Mouse (Mus musculus): ENCODE measurements around the gene Tfip11. TPM values are rescaled to one million over a fixed set of nuclear protein-coding genes. Genes with fewer than 3 reads are reported as not detected.

The Tfip11 gene
- total and polyA plus RNA-seq, 3 experiments = 8.8 to 28.6 (median 23.8) TPM

DNA sequence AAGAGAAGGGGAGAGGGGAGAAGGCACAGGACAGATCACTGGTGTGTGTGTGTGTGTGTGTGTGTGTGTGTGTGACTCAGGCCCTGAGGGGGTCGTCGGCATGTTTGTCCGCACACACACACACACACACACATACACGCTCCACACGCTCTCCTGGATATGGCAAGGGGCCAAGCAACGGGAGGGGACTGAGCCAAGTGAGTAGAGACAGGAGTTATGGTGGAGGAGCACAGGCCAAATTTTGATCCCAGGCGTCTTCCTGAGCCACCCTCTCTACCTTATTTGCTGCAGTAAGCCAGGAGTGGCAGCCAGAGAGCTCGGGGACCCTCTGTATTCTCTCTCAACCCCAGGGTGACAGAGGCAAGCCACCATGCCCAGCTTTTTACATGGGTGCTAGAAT, 36.9 kb upstream of the Tfip11 start:
- Histone ChIP-seq H3K79me2 (replicated peaks; ENCODE audit: control insufficient read depth, extremely low read depth, insufficient read depth, poor library complexity, severe bottlenecking) (no peaks in the 10 kb centered on the region), H3K4me1 (ENCODE audit: control insufficient read depth in 1 of 2, insufficient read depth in 2 of 2) (peaks cover 21 to 58% of the 10 kb centered on the region in 2 experiments), H3K9ac (ENCODE audit: insufficient read depth, low read depth) (no peak overlapping the region), H3K4me2 (ENCODE audit: insufficient read depth, low read depth, poor library complexity, severe bottlenecking) (no peak overlapping the region), H3K36me3 (replicated peaks in 1 of 2; ENCODE audit: control insufficient read depth in 1 of 2, insufficient read depth in 1 of 2, low read length in 1 of 2) (peaks cover 0 to 21% of the 10 kb centered on the region in 2 experiments), H3K27ac (ENCODE audit: insufficient read depth, low read depth) (no peak overlapping the region), H3K4me3 (replicated peaks in 1 of 3; ENCODE audit: low read depth in 2 of 3, low read length in 2 of 3, poor library complexity in 1 of 3) (no peak overlapping the region), H3K9me3 (replicated peaks; ENCODE audit: low read length) (no peaks in the 10 kb centered on the region), H3K27me3 (replicated peaks) (no peaks in the 10 kb centered on the region)
- dilution Hi-C loops (cut with MboI; ENCODE audit: extremely low pct_ligation_motif_present, extremely low pct_unique_long_range_greater_than_20kb, low sequenced_read_pairs) = no loop called here
- TF ChIP-seq SIN3A (IDR thresholded peaks at IDR 0.05; ENCODE audit: low read length) (no peak), MAZ (IDR thresholded peaks at IDR 0.05; ENCODE audit: low read depth, low read length) (no peak), SMC3 (IDR thresholded peaks at IDR 0.05; ENCODE audit: low read depth, low read length) (no peak), BHLHE40 (IDR thresholded peaks at IDR 0.05; ENCODE audit: low read depth, low read length) (no peak), UBTF (IDR thresholded peaks at IDR 0.05; ENCODE audit: low read depth, low read length) (no peak), POLR2A (IDR thresholded peaks at IDR 0.05; ENCODE audit: low read depth, low read length) (no peak)
- in situ Hi-C loops (cut with MboI; ENCODE audit: low pct_ligation_motif_present, low pct_unique_long_range_greater_than_20kb, low sequenced_read_pairs) = no loop called here
- DNase-seq (ENCODE audit: extremely low read depth) = no peak

- H3K4me3 ChIP-seq (replicated peaks in 1 of 3; ENCODE audit: low read depth in 2 of 3, low read length in 2 of 3, poor library complexity in 1 of 3) = no peak overlapping the region
- dilution Hi-C loops (cut with MboI; ENCODE audit: extremely low pct_ligation_motif_present, extremely low pct_unique_long_range_greater_than_20kb, low sequenced_read_pairs) = no loop called here
- no peaks in the 10 kb centered on the region for H3K9me3 ChIP-seq (replicated peaks; ENCODE audit: low read length)
- H3K36me3 ChIP-seq (replicated peaks in 1 of 2; ENCODE audit: control insufficient read depth in 1 of 2, insufficient read depth in 1 of 2, low read length in 1 of 2) = peaks cover 0 to 15% of the 10 kb centered on the region in 2 experiments
- no peak overlapping the region for H3K27ac ChIP-seq (ENCODE audit: insufficient read depth, low read depth)
- in situ Hi-C loops (cut with MboI; ENCODE audit: low pct_ligation_motif_present, low pct_unique_long_range_greater_than_20kb, low sequenced_read_pairs) = no loop called here
- H3K79me2 ChIP-seq (replicated peaks; ENCODE audit: control insufficient read depth, extremely low read depth, insufficient read depth, poor library complexity, severe bottlenecking) = no peaks in the 10 kb centered on the region
- DNase-seq (ENCODE audit: extremely low read depth) = no peak
- TF ChIP-seq MYC (IDR thresholded peaks at IDR 0.05; ENCODE audit: low read depth, low read length) (no peak), ZC3H11A (IDR thresholded peaks at IDR 0.05; ENCODE audit: low read depth, low read length) (no peak), KAT2A (IDR thresholded peaks at IDR 0.05; ENCODE audit: insufficient replicate concordance, low read length) (no peak), MEF2A (IDR thresholded peaks at IDR 0.05; ENCODE audit: borderline replicate concordance, low read depth, low read length) (no peak), RCOR1 (conservative IDR thresholded peaks at IDR 0.05; ENCODE audit: low read depth, low read length) (no peak), MXI1 (IDR thresholded peaks at IDR 0.05; ENCODE audit: low read depth, low read length) (no peak), ELF1 (IDR thresholded peaks at IDR 0.05; ENCODE audit: low read depth, low read length) (no peak), MAZ (IDR thresholded peaks at IDR 0.05; ENCODE audit: low read depth, low read length) (no peak), POLR2AphosphoS2 (IDR thresholded peaks at IDR 0.05; ENCODE audit: low read depth, low read length) (no peak), ZKSCAN1 (IDR thresholded peaks at IDR 0.05; ENCODE audit: borderline replicate concordance, low read depth, low read length) (no peak), ZNF384 (IDR thresholded peaks at IDR 0.05; ENCODE audit: low read depth, low read length) (no peak), E2F4 (IDR thresholded peaks at IDR 0.05; ENCODE audit: insufficient replicate concordance, low read depth, low read length) (no peak), UBTF (IDR thresholded peaks at IDR 0.05; ENCODE audit: low read depth, low read length) (no peak), TBP (conservative IDR thresholded peaks at IDR 0.05; ENCODE audit: low read depth, low read length) (no peak), RAD21 (IDR thresholded peaks at IDR 0.05; ENCODE audit: low read depth, low read length) (no peak)
- H3K27me3 ChIP-seq (replicated peaks) = no peaks in the 10 kb centered on the region
- no peak overlapping the region for H3K9ac ChIP-seq (ENCODE audit: insufficient read depth, low read depth)
- no peak overlapping the region for H3K4me2 ChIP-seq (ENCODE audit: insufficient read depth, low read depth, poor library complexity, severe bottlenecking)
- peaks cover 21 to 52% of the 10 kb centered on the region in 2 experiments for H3K4me1 ChIP-seq (ENCODE audit: control insufficient read depth in 1 of 2, insufficient read depth in 2 of 2)
These were observed 36.2 kb upstream of the Tfip11 start for GRCm38 (mm10) chr5:112289819-112290535.

Measured in CH12.LX (cell line).